Mouse (Mus musculus): Measurements from ENCODE around the gene Fam172a.

The Fam172a gene

DNA sequence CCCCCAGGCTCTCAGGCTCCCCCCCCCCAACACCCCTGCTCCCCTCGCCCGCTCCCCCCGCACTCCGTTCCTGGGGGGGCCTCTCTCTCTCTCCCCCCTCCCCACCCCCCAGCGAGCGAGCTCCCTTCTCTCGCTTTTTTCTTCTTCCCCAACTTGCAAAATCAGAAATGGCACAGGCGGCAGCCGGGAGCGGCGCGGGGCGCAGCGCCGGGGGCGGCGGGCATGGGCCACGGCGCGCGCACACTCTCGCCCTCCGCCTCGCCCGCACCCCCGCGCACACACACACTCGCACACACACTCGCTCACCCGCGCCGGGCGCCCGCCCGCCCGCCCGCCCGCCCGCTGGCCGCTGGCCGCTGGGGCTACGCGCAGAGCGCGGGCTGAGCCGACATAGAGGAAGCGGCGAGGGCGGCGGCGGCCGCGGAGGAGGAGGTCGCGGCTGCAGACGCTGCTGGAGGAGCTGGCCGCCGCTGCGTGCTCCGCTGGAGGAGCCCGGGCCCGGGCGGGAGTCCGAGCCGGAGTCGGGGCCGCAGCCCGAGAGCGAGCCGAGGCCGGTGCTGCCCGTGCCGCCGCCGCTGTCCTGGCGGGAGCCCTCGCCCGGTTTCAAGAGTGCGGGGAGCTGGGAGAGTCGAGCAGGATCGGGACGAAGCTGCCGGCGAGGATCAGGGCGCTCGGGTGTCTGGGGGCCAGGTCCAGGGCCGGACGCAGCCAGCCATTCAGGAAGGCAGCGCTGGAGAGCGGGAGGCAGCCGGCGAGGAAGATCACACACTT is 497.2 kb downstream of the Fam172a start:
- peak; percentile 75 for DNase-seq (ENCODE audit: extremely low spot score)

DNA sequence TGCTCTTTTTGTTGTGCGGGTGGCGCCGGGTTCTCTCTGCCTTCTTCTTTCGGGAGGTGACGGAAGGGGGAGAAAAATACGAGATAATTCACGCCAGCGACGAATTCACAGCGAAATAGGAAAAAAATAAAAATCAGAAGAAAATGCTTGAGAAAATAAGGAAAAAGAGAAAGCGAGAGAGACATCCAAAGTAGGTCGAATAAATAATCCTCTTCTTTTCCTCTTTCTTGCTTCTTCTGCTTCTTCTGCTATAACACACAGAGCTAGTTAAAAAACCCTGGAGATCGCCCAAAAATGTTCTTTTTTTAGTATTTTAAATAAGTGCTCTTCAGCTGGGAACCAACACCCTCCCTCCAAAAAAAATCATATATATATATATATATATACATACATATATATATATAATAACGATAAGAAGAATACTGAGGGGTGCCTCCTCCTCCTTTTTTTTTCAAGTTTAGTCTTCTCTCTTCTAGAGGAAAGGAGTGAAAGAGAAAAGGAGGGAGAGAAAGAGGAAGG is 497.9 kb downstream of the Fam172a start, which contains the start of gene Nr2f1:
TSS of gene Nr2f1 (minus strand) at position 116 of the 519 bp plus-strand sequence.
- DNase-seq (ENCODE audit: extremely low spot score) = no peak

DNA sequence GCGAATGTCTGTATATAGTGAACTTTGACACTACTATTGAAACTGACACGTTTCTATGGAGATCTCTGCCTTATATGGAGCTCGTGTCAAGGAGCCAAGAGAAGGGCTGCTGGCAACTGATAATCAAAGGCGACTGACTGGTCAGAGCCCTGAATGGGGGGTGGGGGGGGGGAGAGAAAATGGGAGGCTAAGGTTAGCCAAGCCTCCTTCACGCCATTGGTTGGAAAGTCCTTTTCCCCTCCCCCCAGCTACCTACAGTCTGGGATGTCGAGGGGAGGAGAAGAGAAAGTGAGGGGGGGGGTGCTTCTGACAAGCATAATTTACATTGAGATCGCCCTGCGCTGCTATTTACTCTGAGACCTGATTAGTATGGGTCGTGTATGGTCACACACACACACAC is 498.6 kb downstream of the Fam172a start:
- DNase-seq (ENCODE audit: extremely low spot score) = peak; percentile 90

DNA sequence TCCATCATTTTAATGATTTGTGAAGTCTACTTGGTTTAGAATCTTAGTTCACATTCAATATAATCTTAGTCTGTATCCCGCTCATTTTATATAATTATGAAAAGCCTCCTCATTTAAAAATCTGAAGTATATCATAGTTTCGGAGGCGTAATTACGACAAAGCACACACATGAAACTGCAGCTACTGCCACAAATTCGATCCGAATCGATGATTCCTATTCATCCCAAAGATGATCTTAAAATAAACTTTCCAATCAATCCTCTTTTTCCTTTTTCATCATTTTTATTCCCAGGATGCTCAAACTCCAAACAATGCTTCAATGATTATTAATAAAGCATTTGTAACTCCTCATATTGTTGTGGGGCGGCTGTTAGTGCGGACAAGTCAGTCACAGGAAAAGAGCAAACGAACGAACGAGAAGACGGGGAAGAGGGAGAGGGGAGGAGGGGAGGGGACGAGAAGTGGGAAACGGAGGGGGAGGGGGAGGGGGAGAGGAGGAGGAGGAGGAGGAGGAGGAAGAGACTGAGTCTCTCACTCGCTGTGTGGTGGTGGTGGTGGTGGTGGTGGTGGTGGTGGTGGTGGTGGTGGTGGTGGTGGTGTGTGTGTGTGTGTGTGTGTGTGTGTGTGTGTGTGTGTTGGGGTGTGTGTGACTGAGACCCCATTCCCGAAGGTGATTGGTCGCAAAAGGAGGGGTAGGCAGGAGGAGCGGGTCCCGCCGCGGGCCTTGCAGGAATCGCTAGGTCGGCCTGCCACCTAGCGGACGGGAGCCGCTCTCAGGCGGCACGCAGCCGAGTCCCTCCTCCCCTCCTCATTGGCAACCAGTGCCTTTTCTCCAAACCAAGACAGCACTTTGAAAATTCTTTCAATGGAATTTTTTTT is 499.4 kb downstream of the Fam172a start:
- peak; percentile 91 for DNase-seq (ENCODE audit: extremely low spot score)

DNA sequence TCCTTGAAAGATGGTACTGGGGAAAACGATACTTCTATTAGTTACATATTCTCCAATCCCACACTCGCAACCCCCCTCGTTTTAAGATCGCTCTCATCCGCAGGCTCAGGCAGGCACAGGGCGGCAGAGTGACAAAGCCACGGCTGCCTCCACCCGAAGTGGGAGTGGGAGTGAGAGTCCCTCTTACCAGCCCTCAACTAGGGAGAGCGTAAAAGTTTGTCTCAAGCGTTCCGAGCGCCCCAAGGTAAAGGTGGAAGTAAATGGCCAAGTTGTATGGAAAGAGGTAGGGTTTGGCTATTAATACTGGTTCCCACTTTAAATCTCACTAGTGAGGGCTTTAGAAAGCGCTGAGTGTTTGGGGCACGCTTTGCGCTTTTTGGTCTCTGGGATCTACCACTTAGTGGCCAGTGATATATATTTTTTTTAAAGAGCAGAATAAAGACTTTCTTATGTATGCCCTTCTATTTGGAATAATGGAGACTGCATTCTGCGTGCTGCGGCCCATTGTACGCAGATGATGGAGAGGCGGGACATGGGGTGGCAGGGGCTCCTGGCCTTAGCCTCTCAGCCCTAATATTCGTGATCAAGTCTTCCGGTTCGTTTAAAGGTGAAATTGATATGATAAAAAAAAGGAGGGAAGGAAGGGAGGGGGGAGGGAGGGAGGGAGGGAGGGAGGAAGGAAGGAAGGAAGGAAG is 500.2 kb downstream of the Fam172a start:
- no peak for DNase-seq (ENCODE audit: extremely low spot score)

DNA sequence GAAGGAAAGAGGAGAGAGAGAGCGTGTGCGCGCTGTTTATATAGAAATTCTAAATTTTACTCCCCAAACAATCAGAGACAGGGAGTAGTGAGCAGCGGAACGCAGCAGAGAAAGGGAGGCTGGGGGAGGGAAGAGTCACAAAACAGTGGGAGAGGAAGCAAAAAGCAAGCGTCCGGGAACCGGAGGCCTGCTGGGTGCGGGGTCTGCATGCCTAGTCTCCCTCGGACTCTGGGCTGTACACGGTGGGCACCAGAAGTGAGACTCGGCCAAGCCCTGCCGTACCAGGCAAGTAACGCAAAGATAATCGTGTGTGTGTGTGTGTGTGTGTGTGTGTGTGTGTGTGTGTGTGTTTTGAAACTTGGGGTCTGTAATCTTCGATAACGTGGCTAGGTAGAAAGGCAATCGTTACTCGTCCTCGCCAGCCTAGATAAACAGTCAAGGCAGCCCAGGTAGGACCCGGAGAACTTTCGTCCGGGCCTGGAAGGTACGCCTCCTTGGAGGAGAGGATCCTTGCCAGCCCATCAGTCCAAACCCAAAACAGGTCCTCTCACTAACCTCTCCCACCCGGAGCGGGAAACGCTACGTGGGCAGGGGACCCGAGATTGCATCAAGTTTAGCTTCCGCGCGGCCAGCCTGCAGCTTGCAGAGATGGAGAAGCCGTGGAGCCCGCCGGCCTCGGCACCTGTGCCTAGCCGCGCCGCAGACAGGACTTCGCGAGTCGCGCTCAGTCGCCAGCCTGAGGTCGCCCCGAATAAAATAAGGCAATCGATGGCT is 500.9 kb downstream of the Fam172a start:
- DNase-seq (ENCODE audit: extremely low spot score) = peak; percentile 58

DNA sequence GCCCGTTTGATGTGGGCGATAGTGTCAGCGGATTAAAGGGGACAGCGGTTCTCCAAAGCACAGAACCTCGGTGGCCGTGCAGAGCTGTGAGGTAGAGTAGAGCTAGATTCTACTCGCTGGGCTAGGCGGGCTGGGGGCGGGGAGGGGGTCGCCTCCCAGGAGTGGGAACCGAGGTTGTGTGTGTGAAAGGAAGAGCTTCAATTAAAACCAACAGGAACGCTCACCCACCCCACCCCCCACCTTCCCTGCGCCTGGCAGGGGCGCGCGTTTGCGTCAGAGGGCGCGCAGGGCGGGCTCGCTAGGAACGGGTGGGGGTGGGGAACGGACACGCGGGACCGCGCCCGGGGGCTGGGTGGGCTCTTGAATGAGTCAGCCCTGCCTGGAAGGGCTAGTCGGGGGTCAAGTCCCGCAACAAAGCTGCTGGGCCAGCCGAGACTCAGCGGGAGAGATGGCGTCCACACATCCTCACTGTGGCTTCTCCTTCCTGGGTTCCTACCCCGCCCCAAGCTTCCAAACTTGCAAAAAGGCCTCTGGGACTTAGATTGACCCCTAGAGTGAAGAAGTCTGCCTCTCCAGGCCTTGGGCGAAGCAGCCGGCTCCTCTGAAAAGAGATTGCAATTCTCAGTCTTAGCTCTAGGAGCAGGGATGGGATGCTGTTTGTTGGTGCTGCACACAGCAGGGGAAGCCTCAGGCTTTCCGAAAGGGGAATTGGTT is 501.7 kb downstream of the Fam172a start:
- DNase-seq (ENCODE audit: extremely low spot score) = peak; percentile 87

DNA sequence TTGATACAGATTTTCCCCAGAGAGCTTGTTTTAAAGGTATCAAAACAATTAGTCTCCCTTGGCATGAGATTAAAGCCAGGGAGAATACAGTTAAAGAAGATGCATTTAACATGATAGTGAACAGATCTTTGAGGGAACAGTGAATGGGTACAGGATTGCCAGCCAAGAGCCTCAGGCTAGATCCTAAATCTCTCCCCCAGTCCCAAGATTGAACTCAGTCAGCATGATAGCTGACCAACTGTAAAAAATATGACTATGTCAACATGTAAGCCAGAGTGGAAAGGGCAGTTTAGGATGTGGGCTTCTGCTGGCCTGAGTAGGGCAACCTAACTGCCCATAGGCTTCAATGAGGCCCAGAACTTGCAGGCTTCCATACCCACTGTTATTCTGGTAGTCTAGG is 503.6 kb downstream of the Fam172a start:
- peak; percentile 13 for DNase-seq (ENCODE audit: extremely low spot score)

DNA sequence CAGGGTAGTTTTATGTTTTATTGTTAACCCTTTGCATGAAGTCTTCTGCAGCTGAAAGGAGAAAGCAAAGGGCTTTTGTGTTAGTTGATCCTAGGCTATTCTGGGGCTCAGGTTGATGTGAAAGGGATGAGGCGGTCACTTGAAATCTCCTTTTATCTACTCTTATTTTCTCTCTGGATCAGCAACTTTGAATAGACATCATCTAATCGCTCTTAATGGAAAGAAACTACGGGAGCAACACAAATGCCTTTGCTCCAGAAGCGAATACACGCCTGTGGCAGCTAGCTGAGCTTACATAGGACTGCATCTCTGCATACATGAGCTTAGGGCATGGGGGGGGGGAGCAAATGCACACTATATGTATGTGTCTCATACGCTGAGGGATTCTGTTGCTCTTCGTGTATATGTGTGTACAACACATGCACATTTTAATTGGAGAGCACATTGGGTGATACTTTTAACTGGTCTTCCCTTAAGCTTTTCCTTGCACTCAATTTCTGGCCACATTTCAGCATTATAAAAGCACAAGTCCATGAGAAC is 505.1 kb downstream of the Fam172a start:
- DNase-seq (ENCODE audit: extremely low spot score) = peak; percentile 21

DNA sequence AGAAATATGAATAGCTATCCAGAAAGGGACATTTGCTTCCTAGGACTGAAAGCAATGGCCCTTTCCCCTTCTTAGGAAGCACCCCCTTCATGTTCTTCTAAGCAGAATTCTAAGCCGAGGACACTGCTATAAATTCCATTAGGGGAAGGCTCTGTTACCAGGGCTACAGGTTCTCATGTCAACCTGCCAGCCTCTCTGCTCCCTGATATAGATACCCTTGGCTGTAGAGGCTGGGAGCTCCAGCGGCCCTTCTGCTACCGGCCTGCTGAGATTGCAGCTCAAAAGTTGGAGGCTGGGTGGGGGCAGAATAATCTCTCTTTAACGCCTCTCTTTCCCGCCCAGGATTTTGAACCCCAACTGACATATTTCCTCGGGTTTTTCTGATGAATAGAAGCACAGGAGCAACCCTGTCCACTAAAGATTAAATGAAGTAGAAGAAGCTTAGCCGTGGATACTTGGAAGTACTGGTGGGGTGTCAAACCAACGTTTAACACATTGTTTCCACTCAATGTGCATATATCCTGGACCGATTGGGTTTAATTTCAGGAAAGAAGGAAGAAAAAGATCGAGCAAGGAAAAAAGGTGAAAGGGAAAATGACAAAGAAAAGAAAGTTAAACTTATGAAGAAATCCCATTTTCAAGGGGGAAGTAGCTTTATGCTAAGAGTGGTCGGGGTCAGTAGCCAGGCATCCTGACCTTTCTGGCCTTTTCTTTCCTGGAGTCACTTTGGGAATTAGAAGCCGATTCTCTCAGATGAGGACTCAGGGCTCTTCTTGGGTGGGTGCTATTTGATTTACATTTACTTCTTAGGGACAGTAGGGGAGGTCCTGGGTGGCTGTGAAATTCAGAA is 506.2 kb downstream of the Fam172a start:
- peak; percentile 65 for DNase-seq (ENCODE audit: extremely low spot score)

DNA sequence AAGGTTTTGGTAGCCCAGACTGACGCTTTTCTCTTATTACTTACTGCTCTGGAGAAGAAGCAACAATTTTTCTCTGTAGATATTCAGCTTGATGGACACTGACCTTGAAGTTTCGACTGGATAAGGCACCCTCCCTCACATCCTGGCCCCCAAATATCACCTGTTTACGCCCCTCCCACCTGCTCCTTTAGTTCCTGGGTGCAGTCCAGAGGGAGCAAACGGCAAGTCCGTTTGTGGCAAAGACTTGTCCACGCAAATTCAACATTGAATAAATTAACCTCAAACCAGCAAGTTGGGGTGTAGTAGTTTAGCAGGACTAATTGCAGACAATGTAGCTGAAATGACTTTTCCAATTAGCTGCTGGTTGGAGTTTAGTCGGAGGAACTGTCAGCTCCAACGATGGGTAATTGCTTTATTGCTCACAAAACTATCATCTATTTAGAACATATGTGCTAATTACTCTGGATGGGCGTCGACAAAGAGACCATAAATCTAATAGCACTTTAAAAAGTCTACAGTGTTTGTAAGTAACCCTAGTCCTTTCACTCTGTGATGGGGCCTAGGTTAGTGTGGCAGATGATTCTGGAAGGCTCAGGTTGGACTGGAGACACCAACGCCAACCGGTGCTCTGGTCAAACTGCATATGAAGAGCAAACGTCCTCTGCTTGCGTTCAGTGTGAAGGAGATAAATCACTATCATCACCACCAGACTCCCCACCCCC is 507.0 kb downstream of the Fam172a start:
- peak; percentile 23 for DNase-seq (ENCODE audit: extremely low spot score)

DNA sequence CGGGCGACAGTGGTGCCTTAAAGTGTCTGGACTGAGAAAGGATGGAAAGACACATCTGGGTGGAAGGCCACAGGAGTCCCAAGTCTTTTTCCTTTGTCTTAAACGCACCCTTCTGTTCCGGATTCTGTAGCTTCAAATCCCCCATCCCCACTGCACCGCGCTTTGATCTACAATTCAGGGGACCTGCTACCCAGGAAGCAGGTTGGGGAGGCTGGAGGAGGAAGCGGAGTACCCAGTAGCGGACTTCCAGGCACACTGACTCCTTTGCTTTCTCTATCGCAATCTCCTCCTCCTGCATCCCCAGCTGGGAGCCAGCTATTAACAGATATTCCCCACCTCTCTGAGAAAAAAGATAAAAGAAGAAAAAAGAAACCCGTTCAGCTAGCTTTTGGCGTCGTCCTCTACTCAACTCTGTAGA is 507.8 kb downstream of the Fam172a start:
- peak; percentile 68 for DNase-seq (ENCODE audit: extremely low spot score)

DNA sequence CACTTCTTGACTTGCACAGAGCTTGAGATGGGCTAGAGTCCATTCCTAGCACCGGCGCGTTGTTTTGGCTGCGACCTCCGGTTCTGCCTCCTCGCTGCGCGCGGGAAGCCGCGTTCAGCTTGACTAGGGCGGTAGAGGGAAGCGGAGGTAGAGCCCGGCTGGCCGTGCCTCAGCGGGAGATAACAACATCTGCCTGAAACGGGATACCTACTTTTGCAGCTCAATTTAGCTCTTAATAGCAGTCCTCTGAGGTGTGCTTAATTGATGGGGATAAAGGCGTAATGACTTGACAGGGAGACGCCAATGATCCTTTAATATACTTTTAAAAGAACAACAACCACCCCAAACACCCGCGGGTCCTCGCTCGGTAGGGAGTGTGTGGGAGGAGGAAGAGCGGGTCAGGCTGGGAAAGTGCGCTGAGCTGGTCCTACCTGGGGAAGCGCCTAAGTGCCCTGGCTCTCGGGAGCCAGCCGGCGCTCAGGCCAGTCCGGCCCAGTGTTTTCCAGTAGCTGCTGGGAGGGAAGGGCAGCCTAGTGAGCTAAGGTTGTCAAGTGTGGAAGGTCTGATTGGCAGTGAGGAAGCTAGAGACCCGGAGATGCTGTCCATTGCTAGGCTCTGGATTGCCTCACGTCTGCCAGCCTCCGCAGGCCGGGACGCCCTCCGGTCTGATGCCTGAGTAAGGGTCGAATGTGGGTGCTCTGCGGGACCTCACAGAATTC is 508.4 kb downstream of the Fam172a start:
- peak; percentile 73 for DNase-seq (ENCODE audit: extremely low spot score)

DNA sequence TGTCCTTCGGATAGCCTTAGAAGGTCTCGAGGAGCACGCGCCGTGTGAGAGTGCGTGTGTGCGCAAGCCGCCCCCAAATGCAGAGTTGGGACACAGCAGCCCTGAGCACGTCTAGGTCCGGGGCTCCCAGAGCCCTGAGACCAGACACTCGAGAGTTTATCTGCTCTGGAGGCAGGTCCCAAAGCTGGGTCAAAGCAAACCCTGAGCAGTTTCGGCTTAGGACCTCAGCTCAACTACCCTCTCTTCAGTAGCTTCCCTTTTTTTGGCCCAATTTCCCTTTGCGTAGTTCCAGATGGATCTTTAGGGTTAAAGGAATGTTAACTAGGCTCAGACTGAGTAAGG is 508.9 kb downstream of the Fam172a start:
- no peak for DNase-seq (ENCODE audit: extremely low spot score)

DNA sequence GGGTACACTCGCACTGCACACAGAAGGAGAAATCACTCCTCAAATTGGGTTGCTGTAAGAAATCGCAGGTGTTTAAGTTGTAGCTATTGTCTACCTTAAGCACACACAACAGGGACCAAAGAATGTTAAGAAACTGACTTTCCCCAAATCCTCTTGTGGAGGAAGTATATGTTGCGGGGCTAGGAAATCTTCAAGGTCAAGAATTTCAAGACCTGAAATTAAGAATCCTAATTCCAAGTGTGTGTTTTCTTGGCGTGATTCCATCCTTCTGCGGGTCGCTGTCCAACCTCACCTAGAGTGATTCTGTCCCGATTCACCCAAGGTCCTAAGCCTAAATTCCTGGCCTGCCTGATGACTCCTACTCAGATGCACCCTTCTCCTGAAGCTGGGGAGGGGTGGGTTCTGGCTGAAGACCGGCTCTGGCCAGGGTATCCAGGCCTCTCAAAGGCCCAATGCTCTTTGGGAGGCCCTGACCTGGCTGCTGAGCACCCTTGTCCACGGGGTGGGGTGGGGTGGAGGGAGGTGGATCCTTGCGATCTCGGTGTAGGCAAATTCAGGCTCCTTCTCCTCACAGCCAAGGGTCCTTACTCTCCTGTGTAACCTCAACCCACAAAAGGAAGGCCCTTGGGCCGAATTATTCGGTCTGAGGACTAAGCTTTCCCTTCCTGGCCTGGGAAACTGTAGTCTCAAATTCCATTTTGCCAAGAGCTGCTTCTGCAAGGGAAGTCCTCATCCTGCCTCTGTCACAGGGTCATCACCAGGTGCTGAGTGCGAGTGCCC is 509.6 kb downstream of the Fam172a start:
- peak; percentile 28 for DNase-seq (ENCODE audit: extremely low spot score)

DNA sequence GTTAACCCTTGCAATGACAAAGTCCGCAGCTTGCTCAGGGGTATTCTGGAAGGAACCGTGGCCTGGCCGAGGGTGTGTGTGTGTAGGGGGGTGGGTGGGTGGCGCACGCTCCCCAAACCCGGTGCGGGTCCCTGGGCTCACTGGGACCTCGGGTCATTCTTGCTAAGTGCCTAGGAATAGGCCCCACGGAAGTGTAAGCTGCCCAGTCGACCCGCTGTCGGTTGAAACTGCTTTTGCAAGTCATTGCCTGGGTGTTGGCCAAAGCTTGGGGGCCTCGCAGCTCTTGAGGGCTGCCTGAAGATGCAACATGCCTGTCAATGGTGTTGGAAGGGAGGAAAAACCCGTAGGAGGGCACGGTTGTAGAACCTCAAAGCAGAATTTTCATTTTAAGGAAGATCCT is 510.3 kb downstream of the Fam172a start:
- DNase-seq (ENCODE audit: extremely low spot score) = peak; percentile 14

DNA sequence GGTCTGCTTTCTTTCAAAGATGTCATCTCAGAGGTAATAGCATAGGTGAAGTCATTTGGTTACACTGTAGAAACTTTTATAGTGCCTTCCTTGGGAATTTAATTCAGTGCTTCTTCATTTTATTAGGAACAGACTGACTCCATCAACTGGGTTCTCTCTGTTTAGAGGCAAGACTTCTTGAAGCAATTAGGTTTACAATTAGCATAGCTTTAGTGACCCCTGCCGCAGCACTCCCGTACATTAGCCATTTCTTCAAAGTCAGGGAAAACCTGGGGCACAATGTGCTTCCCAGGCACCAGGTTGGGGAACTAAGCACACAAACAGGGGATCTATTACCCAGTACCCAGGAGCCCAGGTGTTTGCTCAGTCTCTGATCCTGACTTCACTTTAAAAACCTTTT is 511.3 kb downstream of the Fam172a start:
- no peak for DNase-seq (ENCODE audit: extremely low spot score)

All from embryo, embryonic 9.5 days (tissue).